Mouse (Mus musculus) small intestine, adult 2 months (tissue): ENCODE data around the gene Chrm4.

ENCODE experiments used
- CTCF ChIP-seq: fragments of 200-500 bp; IDR thresholded peaks from 2 replicates; pipeline ENCODE4 v1.5.1; 2012; ENCODE audit warnings: low read depth, mild to moderate bottlenecking, control low read depth, inconsistent platforms, low read length, moderate library complexity, mixed read lengths; ENCODE audit not compliant: insufficient replicate concordance, insufficient read length; ENCODE audit errors: extremely low read depth
- POLR2A ChIP-seq: fragments of 200-500 bp; IDR thresholded peaks from 2 replicates; pipeline ENCODE4 v1.6.1; 2012; ENCODE audit warnings: low read depth, mild to moderate bottlenecking, control low read depth, inconsistent platforms, low read length, moderate library complexity

DNA sequence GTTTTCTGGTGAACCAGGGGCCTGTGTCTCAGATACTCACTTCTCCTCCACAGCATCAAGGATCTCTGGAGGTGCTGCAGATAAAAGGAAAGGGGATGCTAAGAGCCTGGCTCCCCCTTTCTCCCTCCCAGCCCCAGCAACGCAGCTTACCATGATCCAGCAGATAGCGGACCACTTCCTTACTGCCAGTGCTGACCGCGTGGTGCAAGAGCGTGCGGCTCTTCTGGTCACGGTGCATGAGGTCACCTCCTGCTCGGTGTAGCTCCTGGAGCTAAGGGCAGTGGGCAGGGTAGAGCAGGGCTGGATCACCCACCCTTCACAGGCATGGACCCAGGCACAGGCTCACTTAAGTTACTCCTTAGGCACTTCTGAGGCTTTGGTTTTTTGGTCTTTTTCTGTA is 7.0 kb downstream of the Chrm4 start:
- TF ChIP-seq CTCF: no peak
- TF ChIP-seq POLR2A: no peak
